ENCODE assay signal across 9 mouse cellular contexts in the genomic region with DNA sequence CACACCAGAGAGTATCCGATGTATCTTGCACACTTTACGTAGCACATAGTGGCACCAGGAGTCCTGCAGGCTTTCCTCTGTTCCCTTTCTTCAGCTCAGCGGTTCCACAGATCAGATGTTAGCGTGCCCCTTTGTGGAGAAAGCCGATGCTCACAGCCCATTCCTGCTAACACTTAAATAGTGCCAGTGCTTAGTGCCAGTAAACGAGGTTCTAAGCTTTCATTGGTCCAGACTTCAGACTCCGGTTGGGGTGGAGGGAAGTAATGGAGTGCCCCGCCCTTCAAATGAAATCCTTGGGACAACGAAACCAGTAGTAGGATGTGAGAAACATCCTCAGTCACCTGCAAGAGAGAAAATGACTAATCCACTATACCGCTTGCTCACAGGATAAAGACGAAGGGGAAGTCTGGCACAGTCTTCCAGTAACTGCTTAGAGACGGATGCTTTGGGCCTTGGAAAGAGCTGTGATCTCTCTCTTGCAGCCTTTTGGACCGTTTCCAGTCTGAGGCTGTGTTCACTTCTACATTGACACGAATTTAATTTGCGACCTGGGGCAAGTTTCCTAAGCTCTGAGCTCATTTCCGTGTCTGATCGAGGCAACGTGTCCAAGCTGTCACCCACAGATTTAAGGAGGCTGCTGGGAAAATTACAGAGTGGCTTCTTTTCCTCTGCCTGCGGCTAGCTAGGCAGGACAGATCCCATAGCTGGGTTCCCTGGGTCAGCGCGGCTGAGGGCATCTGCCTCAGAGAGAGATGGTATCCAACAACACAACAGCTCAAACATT. TPM values are rescaled to one million over a fixed set of nuclear protein-coding genes. Genes with fewer than 3 reads are reported as not detected.
DNase-seq lines count a peak whose midpoint lies in the region; ATAC-seq and TF ChIP-seq lines count a peak whose summit lies in the region.
"Had no signal": no experiment of that assay in that cellular context is flagged by ENCODE, and none has a peak within 500 bp of the region (broad histone marks: within the 10 kb centered on the region; RNA-seq: fewer than 3 reads in every experiment).

No protein-coding gene starts in this region.

- H3K9me3 ChIP-seq in heart, embryonic 11.5 days (replicated peaks; ENCODE audit: control insufficient read depth, low read length): no peaks in the 10 kb centered on the region
- H3K9me3 ChIP-seq in kidney, embryonic 14.5 days (ENCODE audit: control insufficient read depth, low read length): no peaks in the 10 kb centered on the region
- H3K9me3 ChIP-seq: midbrain, embryonic 12.5 days had no signal

- H3K4me1 ChIP-seq in spleen, adult 2 months (ENCODE audit: control insufficient read depth, insufficient read depth, insufficient read length): no peaks in the 10 kb centered on the region
- H3K4me1 ChIP-seq in heart, embryonic 11.5 days (ENCODE audit: control insufficient read depth, insufficient read depth, low read length): peaks cover 4% of the 10 kb centered on the region; the same call in 1 of the 2 replicates
- H3K4me1 ChIP-seq in kidney, embryonic 14.5 days (ENCODE audit: control insufficient read depth, insufficient read depth, low read length): peaks cover 12% of the 10 kb centered on the region
- H3K4me1 ChIP-seq: midbrain, embryonic 12.5 days had no signal

- 0 out of 2 replicates have a peak, but pooled peaks have one; percentile 6 for TF ChIP-seq POLR2A in spleen, adult 2 months (IDR thresholded peaks at IDR 0.05; ENCODE audit: low read depth, low read length)

- no peak overlapping the region for H3K4me2 ChIP-seq in heart, embryonic 11.5 days
- H3K4me2 ChIP-seq in kidney, embryonic 14.5 days (replicated peaks; ENCODE audit: low read depth, low read length): peak overlapping the region; percentile 33
- H3K4me2 ChIP-seq: midbrain, embryonic 12.5 days had no signal

- H3K27ac ChIP-seq in spleen, adult 2 months (ENCODE audit: insufficient read depth, low read length): peak overlapping the region; percentile 47; the same call in 1 of the 2 replicates
- peak overlapping the region; percentile 55 for H3K27ac ChIP-seq in heart, embryonic 11.5 days (ENCODE audit: low read depth, low read length)
- peak overlapping the region; percentile 89 for H3K27ac ChIP-seq in kidney, embryonic 14.5 days (ENCODE audit: low read depth, low read length)
- H3K27ac ChIP-seq: midbrain, embryonic 12.5 days had no signal

- no peaks in the 10 kb centered on the region for H3K36me3 ChIP-seq in spleen, adult 2 months (ENCODE audit: control insufficient read depth, insufficient read depth, low read length)
- no peaks in the 10 kb centered on the region for H3K36me3 ChIP-seq in heart, embryonic 11.5 days (ENCODE audit: control insufficient read depth, insufficient read depth, low read length)
- no peaks in the 10 kb centered on the region for H3K36me3 ChIP-seq in kidney, embryonic 14.5 days (ENCODE audit: control insufficient read depth, insufficient read depth, low read length)
- H3K36me3 ChIP-seq: midbrain, embryonic 12.5 days had no signal

- H3K27me3 ChIP-seq in spleen, adult 2 months (ENCODE audit: control insufficient read depth, insufficient read depth, low read length): no peaks in the 10 kb centered on the region
- H3K27me3 ChIP-seq in heart, embryonic 11.5 days (ENCODE audit: control insufficient read depth, insufficient read depth, low read length): no peaks in the 10 kb centered on the region
- H3K27me3 ChIP-seq in kidney, embryonic 14.5 days (ENCODE audit: control insufficient read depth, insufficient read depth, low read length): no peaks in the 10 kb centered on the region
- H3K27me3 ChIP-seq: midbrain, embryonic 12.5 days had no signal

- no peak for TF ChIP-seq CTCF in spleen, adult 2 months (IDR thresholded peaks at IDR 0.05; ENCODE audit: extremely low read depth, insufficient read depth, insufficient read length, insufficient replicate concordance)

- no peak overlapping the region; the same call in 1 of the 2 replicates for H3K9ac ChIP-seq in heart, embryonic 11.5 days (ENCODE audit: low read depth, low read length)
- peak overlapping the region; percentile 52; the same call in 1 of the 2 replicates for H3K9ac ChIP-seq in kidney, embryonic 14.5 days (ENCODE audit: low read depth, low read length)
- H3K9ac ChIP-seq: midbrain, embryonic 12.5 days had no signal

- no peak for DNase-seq in spleen, adult 2 months (ENCODE audit: low read depth in 1 of 2, low spot score in 2 of 2)
- no peak for DNase-seq in spleen, postnatal 36 days (ENCODE audit: low spot score in 2 of 2)
- DNase-seq in cerebellum, postnatal 36 days: peak; percentile 7
- DNase-seq in lung, postnatal 36 days: peak; percentile 66
- DNase-seq in yolk sac, embryonic 10.5 days (ENCODE audit: low spot score): no peak

- peak overlapping the region; percentile 39 for H3K4me3 ChIP-seq in spleen, adult 2 months (ENCODE audit: extremely low read depth, insufficient read depth, insufficient read length)
- peak overlapping the region; percentile 0 for H3K4me3 ChIP-seq in heart, embryonic 11.5 days (ENCODE audit: low read depth, low read length)
- H3K4me3 ChIP-seq in kidney, embryonic 14.5 days (ENCODE audit: low read length): peak overlapping the region; percentile 32
- H3K4me3 ChIP-seq: midbrain, embryonic 12.5 days had no signal

- 40% methylated on average over 21 of the region's 21 CpGs for WGBS in spleen, adult 2 months
- 60% methylated on average over 21 of the region's 21 CpGs for WGBS in heart, embryonic 11.5 days (ENCODE audit: insufficient replicate concordance)
- 33% methylated on average over 21 of the region's 21 CpGs for WGBS in kidney, embryonic 14.5 days

- no peak; the same call in 1 of the 2 replicates for ATAC-seq in heart, embryonic 11.5 days (replicated peaks; ENCODE audit: insufficient number of reproducible peaks, low FRiP score, low TSS enrichment)
- ATAC-seq in kidney, embryonic 14.5 days (ENCODE audit: low FRiP score, low TSS enrichment): peak; percentile 76
- ATAC-seq in CD4-positive, CD25-positive, alpha-beta regulatory T cell, adult 4 months: no peak

RNA-seq across cellular contexts. Expression of a gene that starts 6.9 kb away (rescaled TPM):
- 22.5 and 24.5 TPM in 2 replicates for polyA plus RNA-seq in spleen, adult 2 months (2012; rRNA removed)
- polyA plus RNA-seq in heart, embryonic 11.5 days (2014; fragmentation: Nextera tagmentation; extraction: Ambion mirVana): 115 TPM in 2 replicates
- 175 and 190 TPM in 2 replicates for polyA plus RNA-seq in kidney, embryonic 14.5 days (2014; fragmentation: Nextera tagmentation; extraction: Ambion mirVana)
- polyA plus RNA-seq in CD4-positive, CD25-positive, alpha-beta regulatory T cell, adult 4 months (2017; shearing (Covaris generic)): under 1 TPM in 1 of 2 experiments, not detected in 1; 0.30 TPM

Comparison
In these comparisons a context has a peak if more than half of its experiments do, and no peak if none do; other contexts are left out.
1. DNase-seq: peak in cerebellum, postnatal 36 days (2 of 2) and lung, postnatal 36 days (single experiment); none in spleen, adult 2 months (0 of 2), spleen, postnatal 36 days (0 of 2) and yolk sac, embryonic 10.5 days (single experiment).
2. RNA of a gene that starts 6.9 kb away (polyA plus RNA-seq): 175 to 190 TPM in kidney, embryonic 14.5 days, 115 TPM in heart, embryonic 11.5 days and 22.5 to 24.5 TPM in spleen, adult 2 months; 0.30 TPM in CD4-positive, CD25-positive, alpha-beta regulatory T cell, adult 4 months; every median in the first group is over 10 times any median in the second.
3. Peak in every context shown above with its lines, with median percentiles within 50 percentile points of each other: H3K27ac ChIP-seq and H3K4me3 ChIP-seq.